Mouse (Mus musculus): ENCODE results near the gene Ms4a6b.
"Not testable (repeated sequence)": the region's sequence is repeated elsewhere in the genome, so short reads cannot be mapped to it uniquely, and the experiment has no call there.

The Ms4a6b gene

GRCm38 (mm10) chr19:11536593-11536992 lies 20.3 kb downstream of the Ms4a6b start, which contains the start of gene Ms4a4d:
Gene Ms4a4d (plus strand): TSS chr19:11536801.
- peak; percentile 59 for DNase-seq

- peak; percentile 51 for DNase-seq
Measured at GRCm38 (mm10) chr19:11537336-11537735, 21.0 kb downstream of the Ms4a6b start.

- DNase-seq, result peak; percentile 41
Measured at GRCm38 (mm10) chr19:11540166-11540821, 24.0 kb downstream of the Ms4a6b start.

- not testable (repeated sequence) for DNase-seq
Measured at GRCm38 (mm10) chr19:11544383-11544782, 28.1 kb downstream of the Ms4a6b start.

GRCm38 (mm10) chr19:11547911-11548310 lies 31.6 kb downstream of the Ms4a6b start:
- DNase-seq, result no peak

- DNase-seq, result no peak
Measured at GRCm38 (mm10) chr19:11554726-11555125, 38.4 kb downstream of the Ms4a6b start.

GRCm38 (mm10) chr19:11559560-11559959 lies 43.2 kb downstream of the Ms4a6b start:
- DNase-seq, result peak; percentile 51

- no peak for DNase-seq
Measured at GRCm38 (mm10) chr19:11574965-11575364, 58.7 kb downstream of the Ms4a6b start.
